Mouse (Mus musculus) small intestine, adult 2 months (tissue): ENCODE measurements around the gene Zic5.

Experiments used
- CTCF ChIP-seq: fragments of 200-500 bp; IDR thresholded peaks from 2 replicates; pipeline ENCODE4 v1.5.1; 2012; ENCODE audit warnings: low read depth, mild to moderate bottlenecking, control low read depth, inconsistent platforms, low read length, moderate library complexity, mixed read lengths; ENCODE audit not compliant: insufficient replicate concordance, insufficient read length; ENCODE audit errors: extremely low read depth
- POLR2A ChIP-seq: fragments of 200-500 bp; IDR thresholded peaks from 2 replicates; pipeline ENCODE4 v1.6.1; 2012; ENCODE audit warnings: low read depth, mild to moderate bottlenecking, control low read depth, inconsistent platforms, low read length, moderate library complexity

- TF ChIP-seq CTCF (no peak), POLR2A (no peak)
Observed at GRCm38 (mm10) chr14:122490441-122491328, 25.2 kb upstream of the Zic5 start, which contains the start of gene Gm10837.
